Mouse (Mus musculus) ES-Bruce4 (cell line): ENCODE measurements at regions not wholly inside any gene's neighbourhood (a gene's known extent, or its start where the extent isn't known, plus 50 kb on each side); places are given as distances from the start of the nearest gene placed in this dataset.

Source experiments
- CTCF ChIP-seq: IDR thresholded peaks from one replicate; pipeline ENCODE4 v1.8.1; 2011; ENCODE audit warnings: low read depth, low read length
- EP300 ChIP-seq: IDR thresholded peaks from 2 replicates; pipeline ENCODE4 v1.6.1; 2011; ENCODE audit warnings: low read depth, low read length; ENCODE audit not compliant: insufficient read depth
- POLR2A ChIP-seq: IDR thresholded peaks from one replicate; pipeline ENCODE4 v1.8.1; 2011; ENCODE audit warnings: low read length; ENCODE audit not compliant: insufficient read depth

DNA sequence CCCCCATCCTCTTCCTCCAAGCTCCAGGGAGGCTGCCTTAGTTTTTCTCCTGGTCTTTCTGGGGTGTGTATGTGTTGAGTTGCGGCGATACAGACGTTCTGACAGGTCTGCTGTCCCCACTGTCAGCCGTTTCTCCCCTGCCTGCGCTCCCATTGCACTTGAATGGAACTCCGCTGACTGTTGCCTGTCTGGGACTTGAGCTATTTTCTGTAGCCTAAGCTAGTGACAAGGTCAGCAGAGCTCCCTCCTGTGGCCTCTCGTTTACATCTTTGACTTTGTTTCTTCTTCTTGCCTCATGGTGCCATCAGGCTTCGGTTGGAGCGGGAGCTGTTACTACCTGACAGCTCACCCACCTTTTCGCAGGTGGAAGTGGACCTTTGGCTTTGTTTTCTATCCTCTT, 89.0 kb upstream of the 4931429L15Rik start:
- TF ChIP-seq CTCF (no peak), EP300 (no peak), POLR2A (no peak)
